Mouse (Mus musculus) thymus, adult 18-20 months (tissue): ENCODE measurements around the gene Olfr561.

Source experiments
- DNase-seq, 2 experiments: peaks; one replicate each; pipeline ENCODE4 v3.0.0; 2022; ENCODE audit warnings: mixed read lengths in 2 of 2

Gene Olfr561

DNA sequence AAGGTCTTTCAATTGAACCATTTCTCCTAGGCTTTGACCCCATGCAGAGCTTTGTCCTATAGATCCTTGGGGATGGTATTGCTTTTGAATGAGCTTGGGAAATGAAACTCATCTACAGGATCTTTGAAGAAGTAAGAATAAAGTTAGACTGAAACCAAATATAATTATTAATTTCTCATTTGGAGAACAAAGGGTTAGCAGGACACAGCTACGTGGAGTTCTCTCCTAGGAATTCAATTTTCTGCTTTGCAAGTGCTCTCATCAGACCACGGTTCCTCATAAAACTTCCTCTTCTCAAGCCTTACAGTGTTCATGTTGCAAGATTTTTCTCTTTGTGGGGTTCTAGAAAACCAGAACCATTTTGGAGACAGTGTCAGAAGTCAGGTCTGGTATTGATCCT lies at the start of gene Olfr561:
TSS of gene Olfr561 (plus strand) at position 301 of the 400 bp plus-strand sequence.
- DNase-seq: no peak

DNA sequence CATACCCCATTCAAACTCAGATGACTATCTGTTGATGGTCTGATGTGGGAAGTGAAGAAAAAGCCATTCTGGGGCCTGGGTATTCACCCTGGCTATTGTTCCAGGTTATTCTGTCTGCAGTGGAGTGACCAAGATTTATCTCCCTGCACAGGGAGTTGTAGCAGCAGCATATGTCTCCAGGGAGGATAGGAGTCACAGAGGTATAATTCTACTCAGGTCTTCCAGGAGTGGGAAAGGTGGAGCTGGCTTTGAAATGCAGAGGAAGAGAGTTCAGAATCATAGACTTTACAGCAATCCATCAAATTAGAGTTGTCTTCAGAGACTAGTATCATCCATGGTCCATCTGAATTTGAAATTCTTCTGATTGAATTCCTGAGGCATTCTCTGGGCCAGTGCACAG lies 43.6 kb upstream of the Olfr561 start, which contains the start of gene Olfr559:
TSS of gene Olfr559 (minus strand) at position 101 of the 400 bp plus-strand sequence.
- DNase-seq: no peak

DNA sequence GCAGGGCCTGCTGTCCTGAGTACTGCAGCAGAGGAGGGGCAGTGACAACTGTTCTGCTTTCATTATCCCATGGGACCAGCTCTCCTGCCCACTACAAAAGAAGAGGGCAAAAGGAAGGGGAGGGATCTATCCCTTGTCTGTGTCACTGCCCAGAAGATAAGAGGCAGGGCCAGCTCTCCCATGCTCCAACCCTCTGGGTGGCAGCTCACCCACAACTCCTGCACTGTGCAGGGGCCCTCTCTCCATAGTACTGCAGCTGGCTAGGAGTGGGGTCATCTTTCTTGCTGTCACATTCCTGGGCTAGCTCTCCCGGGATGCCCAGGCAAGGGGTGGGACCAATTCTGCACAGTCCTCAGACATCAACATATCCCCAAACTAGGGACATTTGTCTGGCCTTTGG lies 37.2 kb upstream of the Olfr561 start:
- no peak for DNase-seq

DNA sequence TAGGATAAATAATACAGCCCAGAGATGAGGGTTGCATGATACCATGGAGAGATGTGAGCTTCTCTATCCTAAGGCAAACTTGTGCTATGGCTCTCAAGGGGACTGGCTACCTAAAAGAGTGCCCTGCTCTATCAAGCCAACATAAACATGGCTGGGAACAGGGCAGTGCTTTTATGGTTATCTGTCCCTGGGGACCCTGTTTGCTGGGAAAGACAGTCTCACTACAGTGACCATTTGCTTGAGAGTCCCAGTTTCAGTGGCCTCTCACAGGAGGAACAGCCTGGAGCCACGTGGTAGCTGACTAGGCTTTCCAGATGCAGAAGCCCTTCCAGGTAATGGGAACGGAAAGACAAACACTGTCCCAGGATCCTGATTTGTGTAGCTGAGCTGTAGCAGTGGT lies 33.3 kb upstream of the Olfr561 start:
- DNase-seq: no peak

DNA sequence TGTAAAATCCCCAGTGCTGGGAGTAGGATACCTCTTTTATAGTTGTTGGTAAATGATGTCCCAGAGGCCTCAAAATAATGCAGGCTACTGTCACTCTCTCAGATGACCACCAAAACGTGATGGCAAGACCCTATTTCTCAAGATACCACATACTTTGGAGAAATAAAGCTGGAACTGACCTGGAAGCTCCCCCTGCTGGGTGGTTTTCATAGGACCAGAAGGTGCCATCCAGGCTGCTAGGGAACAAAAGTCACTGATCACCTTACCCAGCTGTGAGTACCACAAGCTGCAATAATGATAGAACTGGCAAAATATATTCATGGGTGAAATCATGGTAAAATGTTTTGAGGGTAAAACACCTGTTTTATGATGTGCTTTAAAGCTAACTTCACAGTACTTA lies 18.9 kb upstream of the Olfr561 start:
- no peak for DNase-seq

DNA sequence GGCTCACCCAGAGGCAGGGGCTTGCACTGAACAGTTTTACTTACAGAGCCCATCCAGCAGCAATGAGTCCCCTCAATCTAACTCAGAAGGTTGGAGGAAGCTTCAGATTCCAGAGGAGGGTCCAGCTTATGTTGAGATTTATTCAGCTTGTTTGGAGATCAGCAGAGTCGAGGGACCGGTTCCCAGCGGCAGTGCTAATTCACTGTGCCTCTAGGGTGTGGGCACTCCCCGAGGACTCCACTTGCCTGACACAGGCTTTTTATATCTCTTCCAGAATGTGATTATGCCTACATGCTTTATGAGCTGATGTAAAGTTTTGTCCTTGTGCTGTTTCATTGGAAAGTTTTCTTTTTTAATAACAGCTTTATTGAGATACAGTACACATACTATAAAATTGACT lies 11.8 kb upstream of the Olfr561 start, which contains the start of the genes Olfr560 and Olfr78:
TSS of gene Olfr560 (minus strand) at position 101 of the 400 bp plus-strand sequence.
TSS of gene Olfr78 (minus strand) at position 206 of the 400 bp plus-strand sequence.
- DNase-seq: no peak

DNA sequence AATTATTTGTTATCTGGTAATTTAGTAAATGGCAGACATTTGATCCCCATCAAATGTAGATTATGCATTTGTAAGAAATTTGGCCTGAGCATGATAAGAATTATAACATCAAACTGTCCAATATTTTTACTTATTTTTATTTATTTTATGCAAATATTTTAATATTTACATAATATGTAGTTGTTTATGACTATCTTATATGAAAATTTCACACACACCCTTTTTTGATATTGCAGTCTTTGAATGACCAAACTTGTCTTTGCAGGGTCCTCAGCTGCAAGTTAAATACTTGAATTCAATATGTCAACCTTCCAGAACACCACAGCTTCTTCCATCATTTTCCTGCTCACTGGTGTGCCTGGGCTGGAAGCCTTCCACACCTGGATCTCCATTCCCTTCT lies 32.2 kb downstream of the Olfr561 start, which contains the start of gene Olfr564:
TSS of gene Olfr564 (plus strand) at position 301 of the 400 bp plus-strand sequence.
- DNase-seq: no peak
